Mouse (Mus musculus): Measurements from ENCODE around the gene Mxd4. TPM values are rescaled to one million over a fixed set of nuclear protein-coding genes. Genes with fewer than 3 reads are reported as not detected.
A peak's percentile ranks its signal among the peaks of the same experiment; 100 is the strongest.

Mxd4 gene
- polyA plus RNA-seq (2015; fragmentation: Nextera tagmentation; extraction: Ambion mirVana) = 32.8 and 36.9 TPM in 2 replicates

GRCm38 (mm10) chr5:34187601-34188316 lies at the start of gene Mxd4:
Mxd4 (minus strand) TSS chr5:34187720.
- H3K4me3 ChIP-seq (replicated peaks; ENCODE audit: low read length) = peak within 1 kb of the TSS; percentile 85
- H3K36me3 ChIP-seq (ENCODE audit: control insufficient read depth, insufficient read depth, low read length) = no peaks in the 10 kb centered on the region
- peak within 1 kb of the TSS; percentile 93 for H3K9ac ChIP-seq (ENCODE audit: low read length)
- H3K27me3 ChIP-seq (ENCODE audit: control insufficient read depth, insufficient read depth, low read length) = no peaks in the 10 kb centered on the region
- WGBS = under 1% methylated on average over 60 of the region's 60 CpGs
- ATAC-seq (ENCODE audit: insufficient read depth, low FRiP score) = peak; percentile 98
- peak within 1 kb of the TSS; percentile 95 for H3K27ac ChIP-seq (ENCODE audit: low read length)
- H3K9me3 ChIP-seq (replicated peaks; ENCODE audit: control insufficient read depth, low read length) = no peaks in the 10 kb centered on the region
- peaks cover 45% of the 10 kb centered on the region for H3K4me1 ChIP-seq (ENCODE audit: control insufficient read depth, insufficient read depth, low read length)
- H3K4me2 ChIP-seq (ENCODE audit: low read depth, low read length) = peak within 1 kb of the TSS; percentile 78

GRCm38 (mm10) chr5:34235898-34236420 lies 48.4 kb upstream of the Mxd4 start:
- Histone ChIP-seq H3K4me1 (ENCODE audit: control insufficient read depth, insufficient read depth, low read length) (no peaks in the 10 kb centered on the region), H3K27ac (ENCODE audit: low read length) (no peak overlapping the region), H3K9ac (ENCODE audit: low read length) (no peak overlapping the region), H3K4me2 (ENCODE audit: low read depth, low read length) (no peak overlapping the region), H3K27me3 (ENCODE audit: control insufficient read depth, insufficient read depth, low read length) (no peaks in the 10 kb centered on the region), H3K9me3 (replicated peaks; ENCODE audit: control insufficient read depth, low read length) (no peaks in the 10 kb centered on the region), H3K36me3 (ENCODE audit: control insufficient read depth, insufficient read depth, low read length) (no peaks in the 10 kb centered on the region), H3K4me3 (replicated peaks; ENCODE audit: low read length) (no peak overlapping the region)
- no peak for ATAC-seq (ENCODE audit: insufficient read depth, low FRiP score)
- WGBS = 51% methylated on average over 10 of the region's 10 CpGs

GRCm38 (mm10) chr5:34235056-34235455 lies 47.5 kb upstream of the Mxd4 start:
- H3K4me2 ChIP-seq (ENCODE audit: low read depth, low read length) = no peak overlapping the region
- no peak overlapping the region for H3K4me3 ChIP-seq (replicated peaks; ENCODE audit: low read length)
- WGBS = 65% methylated on average over 4 of the region's 4 CpGs
- H3K27ac ChIP-seq (ENCODE audit: low read length) = no peak overlapping the region
- H3K9me3 ChIP-seq (replicated peaks; ENCODE audit: control insufficient read depth, low read length) = no peaks in the 10 kb centered on the region
- H3K27me3 ChIP-seq (ENCODE audit: control insufficient read depth, insufficient read depth, low read length) = no peaks in the 10 kb centered on the region
- no peaks in the 10 kb centered on the region for H3K36me3 ChIP-seq (ENCODE audit: control insufficient read depth, insufficient read depth, low read length)
- no peaks in the 10 kb centered on the region for H3K4me1 ChIP-seq (ENCODE audit: control insufficient read depth, insufficient read depth, low read length)
- no peak for ATAC-seq (ENCODE audit: insufficient read depth, low FRiP score)
- H3K9ac ChIP-seq (ENCODE audit: low read length) = no peak overlapping the region

GRCm38 (mm10) chr5:34233221-34233515 lies 45.6 kb upstream of the Mxd4 start:
- no peak for ATAC-seq (ENCODE audit: insufficient read depth, low FRiP score)
- H3K4me2 ChIP-seq (ENCODE audit: low read depth, low read length) = no peak overlapping the region
- no peaks in the 10 kb centered on the region for H3K4me1 ChIP-seq (ENCODE audit: control insufficient read depth, insufficient read depth, low read length)
- no peaks in the 10 kb centered on the region for H3K36me3 ChIP-seq (ENCODE audit: control insufficient read depth, insufficient read depth, low read length)
- 87% methylated on average over 6 of the region's 6 CpGs for WGBS
- H3K4me3 ChIP-seq (replicated peaks; ENCODE audit: low read length) = no peak overlapping the region
- no peaks in the 10 kb centered on the region for H3K27me3 ChIP-seq (ENCODE audit: control insufficient read depth, insufficient read depth, low read length)
- H3K27ac ChIP-seq (ENCODE audit: low read length) = no peak overlapping the region
- H3K9me3 ChIP-seq (replicated peaks; ENCODE audit: control insufficient read depth, low read length) = no peaks in the 10 kb centered on the region
- H3K9ac ChIP-seq (ENCODE audit: low read length) = no peak overlapping the region

- H3K27ac ChIP-seq (ENCODE audit: low read length) = no peak overlapping the region
- no peak overlapping the region for H3K4me2 ChIP-seq (ENCODE audit: low read depth, low read length)
- no peak overlapping the region for H3K9ac ChIP-seq (ENCODE audit: low read length)
- no peak for ATAC-seq (ENCODE audit: insufficient read depth, low FRiP score)
- no peaks in the 10 kb centered on the region for H3K9me3 ChIP-seq (replicated peaks; ENCODE audit: control insufficient read depth, low read length)
- H3K4me1 ChIP-seq (ENCODE audit: control insufficient read depth, insufficient read depth, low read length) = no peaks in the 10 kb centered on the region
- no peaks in the 10 kb centered on the region for H3K27me3 ChIP-seq (ENCODE audit: control insufficient read depth, insufficient read depth, low read length)
- H3K36me3 ChIP-seq (ENCODE audit: control insufficient read depth, insufficient read depth, low read length) = no peaks in the 10 kb centered on the region
- no peak overlapping the region for H3K4me3 ChIP-seq (replicated peaks; ENCODE audit: low read length)
- WGBS = 69% methylated on average over 8 of the region's 8 CpGs
Observed at GRCm38 (mm10) chr5:34232481-34233220, 45.1 kb upstream of the Mxd4 start.

- no peak overlapping the region for H3K4me2 ChIP-seq (ENCODE audit: low read depth, low read length)
- no peak for ATAC-seq (ENCODE audit: insufficient read depth, low FRiP score)
- WGBS = 74% methylated on average over 6 of the region's 6 CpGs
- no peak overlapping the region for H3K4me3 ChIP-seq (replicated peaks; ENCODE audit: low read length)
- H3K27me3 ChIP-seq (ENCODE audit: control insufficient read depth, insufficient read depth, low read length) = no peaks in the 10 kb centered on the region
- no peak overlapping the region for H3K27ac ChIP-seq (ENCODE audit: low read length)
- H3K36me3 ChIP-seq (ENCODE audit: control insufficient read depth, insufficient read depth, low read length) = no peaks in the 10 kb centered on the region
- no peaks in the 10 kb centered on the region for H3K4me1 ChIP-seq (ENCODE audit: control insufficient read depth, insufficient read depth, low read length)
- no peaks in the 10 kb centered on the region for H3K9me3 ChIP-seq (replicated peaks; ENCODE audit: control insufficient read depth, low read length)
- H3K9ac ChIP-seq (ENCODE audit: low read length) = no peak overlapping the region
Observed at GRCm38 (mm10) chr5:34231901-34232300, 44.4 kb upstream of the Mxd4 start.

GRCm38 (mm10) chr5:34230599-34231485 lies 43.3 kb upstream of the Mxd4 start:
- 65% methylated on average over 9 of the region's 9 CpGs for WGBS
- ATAC-seq (ENCODE audit: insufficient read depth, low FRiP score) = no peak
- Histone ChIP-seq H3K4me1 (ENCODE audit: control insufficient read depth, insufficient read depth, low read length) (no peaks in the 10 kb centered on the region), H3K4me3 (replicated peaks; ENCODE audit: low read length) (no peak overlapping the region), H3K9ac (ENCODE audit: low read length) (no peak overlapping the region), H3K27ac (ENCODE audit: low read length) (no peak overlapping the region), H3K36me3 (ENCODE audit: control insufficient read depth, insufficient read depth, low read length) (no peaks in the 10 kb centered on the region), H3K4me2 (ENCODE audit: low read depth, low read length) (no peak overlapping the region), H3K9me3 (replicated peaks; ENCODE audit: control insufficient read depth, low read length) (no peaks in the 10 kb centered on the region), H3K27me3 (ENCODE audit: control insufficient read depth, insufficient read depth, low read length) (no peaks in the 10 kb centered on the region)

- Histone ChIP-seq H3K36me3 (ENCODE audit: control insufficient read depth, insufficient read depth, low read length) (no peaks in the 10 kb centered on the region), H3K9me3 (replicated peaks; ENCODE audit: control insufficient read depth, low read length) (no peaks in the 10 kb centered on the region), H3K4me1 (ENCODE audit: control insufficient read depth, insufficient read depth, low read length) (no peaks in the 10 kb centered on the region), H3K9ac (ENCODE audit: low read length) (no peak overlapping the region), H3K4me2 (ENCODE audit: low read depth, low read length) (no peak overlapping the region), H3K27me3 (ENCODE audit: control insufficient read depth, insufficient read depth, low read length) (no peaks in the 10 kb centered on the region), H3K4me3 (replicated peaks; ENCODE audit: low read length) (no peak overlapping the region), H3K27ac (ENCODE audit: low read length) (no peak overlapping the region)
- ATAC-seq (ENCODE audit: insufficient read depth, low FRiP score) = no peak
- 87% methylated on average over 5 of the region's 5 CpGs for WGBS
Observed at GRCm38 (mm10) chr5:34229503-34229902, 42.0 kb upstream of the Mxd4 start.
